Mouse (Mus musculus): ENCODE data around the gene 4930518I15Rik.
A peak's percentile ranks its signal among the peaks of the same experiment; 100 is the strongest.
"Not testable (repeated sequence)": the region's sequence is repeated elsewhere in the genome, so short reads cannot be mapped to it uniquely, and the experiment has no call there.

Gene 4930518I15Rik

DNA sequence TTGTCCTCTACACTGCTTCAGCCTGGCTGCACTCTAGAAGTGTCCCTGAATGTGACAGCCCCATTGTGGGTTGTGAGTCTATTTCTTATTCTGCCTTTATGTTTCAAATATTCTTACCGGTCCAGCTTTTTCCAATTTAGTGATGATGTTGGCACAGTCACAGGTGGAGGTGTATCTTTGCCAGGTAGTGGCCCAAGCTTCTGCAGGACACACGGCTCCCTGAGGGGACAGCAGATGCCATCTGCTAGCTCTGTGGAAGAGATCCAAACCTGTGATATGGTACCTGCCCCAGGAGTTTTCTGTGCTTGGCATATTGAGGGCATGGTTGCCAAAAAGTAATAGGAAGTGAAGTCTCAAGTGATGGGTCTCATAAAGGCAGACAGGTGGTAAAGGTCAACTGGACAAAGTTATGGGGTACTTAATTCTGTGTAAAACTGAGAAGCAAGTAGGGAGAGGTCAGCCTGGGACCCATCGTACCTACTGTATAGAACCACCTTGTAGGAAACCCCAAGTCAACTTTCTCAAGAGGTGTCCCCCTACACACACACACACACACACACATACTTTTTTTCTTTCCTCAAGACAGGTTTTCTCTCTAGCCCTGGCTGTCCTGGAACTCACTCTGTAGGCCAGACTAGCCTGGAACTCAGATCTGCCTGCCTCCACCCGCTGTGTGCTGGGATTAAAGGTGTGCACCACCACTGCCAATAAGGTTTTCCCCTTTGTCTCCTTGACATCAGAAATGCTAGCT lies 17.2 kb upstream of the 4930518I15Rik start:
- DNase-seq = no peak

DNA sequence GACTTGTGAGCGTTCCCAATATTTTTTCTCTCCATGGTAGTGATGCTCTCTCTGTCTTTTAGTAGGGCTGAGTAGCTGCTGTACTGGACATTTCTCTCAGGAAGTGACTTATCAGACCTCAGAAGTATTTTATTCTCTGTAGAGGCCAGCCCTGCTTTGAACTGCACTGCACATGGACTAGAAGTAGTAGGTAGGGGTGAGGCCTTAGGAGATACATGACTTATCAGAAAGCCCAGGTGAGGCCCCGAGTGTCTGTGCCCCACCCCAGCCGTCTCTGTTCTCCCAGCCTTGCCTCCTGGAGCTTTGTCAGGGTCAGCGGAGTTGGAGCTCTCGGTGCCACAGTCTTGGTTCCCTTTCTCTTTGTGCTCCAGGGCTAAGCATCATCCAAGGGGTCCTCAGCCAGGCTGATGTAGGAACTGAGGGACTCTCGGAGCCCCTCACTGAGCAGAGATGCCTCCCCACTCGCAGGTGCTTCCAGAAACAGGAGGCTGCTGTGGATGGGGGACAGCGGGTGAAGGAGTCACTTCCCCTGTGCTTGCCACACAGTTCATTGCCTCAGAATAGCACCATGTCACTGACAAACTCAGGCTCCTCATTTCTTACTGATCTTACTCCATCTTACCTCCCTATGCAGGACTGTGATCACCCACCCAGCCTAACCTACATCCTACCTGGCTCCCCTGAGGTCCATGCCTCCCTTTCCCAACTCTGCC lies 16.5 kb upstream of the 4930518I15Rik start:
- no peak for DNase-seq

GRCm38 (mm10) chr2:156873629-156874028 lies 15.9 kb upstream of the 4930518I15Rik start:
- peak in 1 of 2 experiments; percentile 48 for DNase-seq

DNA sequence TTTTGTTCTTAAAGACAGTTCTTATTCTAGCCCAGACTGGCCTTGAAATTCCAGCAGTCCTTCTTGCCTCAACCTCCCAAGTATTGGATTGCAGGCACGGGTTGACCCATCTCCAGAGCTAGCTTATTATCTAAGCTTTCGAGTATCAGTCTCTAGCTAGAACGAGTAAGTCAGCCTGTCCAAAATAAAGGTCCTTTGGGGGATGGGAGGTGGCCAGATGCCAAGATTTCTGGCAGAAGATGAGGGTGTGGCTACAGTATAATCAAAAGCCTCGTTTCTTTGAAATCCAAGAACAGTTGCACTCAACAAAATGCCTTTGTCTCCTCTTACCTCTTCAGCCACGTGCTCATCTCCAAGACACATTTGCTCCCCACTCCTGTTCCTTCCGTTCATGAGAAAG lies 12.8 kb upstream of the 4930518I15Rik start:
- DNase-seq = no peak

- no peak for DNase-seq
These were observed 11.8 kb upstream of the 4930518I15Rik start for GRCm38 (mm10) chr2:156869554-156869953.

DNA sequence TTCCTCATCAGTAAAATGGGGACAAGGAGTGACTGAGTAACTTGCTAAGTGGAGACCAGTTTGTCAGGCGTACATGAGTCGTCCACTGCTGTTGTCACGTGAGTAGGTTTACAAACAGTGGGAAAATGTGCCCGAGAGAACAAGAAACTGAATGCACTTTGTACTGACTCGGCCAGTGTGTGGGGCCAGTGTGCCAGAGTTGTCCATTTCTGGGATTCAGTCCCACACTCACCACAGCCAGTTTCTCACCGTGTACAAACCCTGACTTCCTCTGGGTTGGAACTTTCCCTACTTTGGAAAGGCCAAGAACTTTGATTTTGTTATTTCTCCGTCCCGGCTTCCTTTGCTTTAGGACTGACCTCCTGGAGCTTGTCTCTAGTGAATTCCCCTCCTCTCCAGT lies 11.2 kb upstream of the 4930518I15Rik start:
- no peak for DNase-seq

DNA sequence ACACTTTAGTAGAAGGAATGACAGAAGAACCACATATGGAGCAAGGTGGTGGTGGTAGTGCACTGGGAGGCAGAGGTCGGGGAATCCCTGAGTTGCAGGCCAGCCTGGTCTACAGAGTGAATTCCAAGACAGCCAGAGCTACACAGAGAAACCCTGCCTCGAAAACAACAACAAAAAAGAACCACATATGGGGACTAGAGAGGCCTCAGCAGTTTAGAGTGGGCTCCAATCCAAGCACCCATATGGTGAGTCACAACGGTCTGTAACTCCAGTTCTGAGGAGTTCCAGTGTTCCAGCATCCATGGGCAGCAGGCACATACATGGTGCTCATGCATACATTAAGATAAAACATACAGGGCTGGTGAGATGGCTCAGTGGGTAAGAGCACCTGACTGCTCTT lies 6.7 kb upstream of the 4930518I15Rik start:
- DNase-seq = no peak

GRCm38 (mm10) chr2:156863487-156864160 lies 5.9 kb upstream of the 4930518I15Rik start:
- peak; percentile 31 to 33 for DNase-seq

- DNase-seq = peak; percentile 97
These were observed 5.2 kb upstream of the 4930518I15Rik start, which contains the start of gene Rab5if for GRCm38 (mm10) chr2:156862772-156863486. TSS of gene Rab5if (plus strand) at chr2:156863128.

DNA sequence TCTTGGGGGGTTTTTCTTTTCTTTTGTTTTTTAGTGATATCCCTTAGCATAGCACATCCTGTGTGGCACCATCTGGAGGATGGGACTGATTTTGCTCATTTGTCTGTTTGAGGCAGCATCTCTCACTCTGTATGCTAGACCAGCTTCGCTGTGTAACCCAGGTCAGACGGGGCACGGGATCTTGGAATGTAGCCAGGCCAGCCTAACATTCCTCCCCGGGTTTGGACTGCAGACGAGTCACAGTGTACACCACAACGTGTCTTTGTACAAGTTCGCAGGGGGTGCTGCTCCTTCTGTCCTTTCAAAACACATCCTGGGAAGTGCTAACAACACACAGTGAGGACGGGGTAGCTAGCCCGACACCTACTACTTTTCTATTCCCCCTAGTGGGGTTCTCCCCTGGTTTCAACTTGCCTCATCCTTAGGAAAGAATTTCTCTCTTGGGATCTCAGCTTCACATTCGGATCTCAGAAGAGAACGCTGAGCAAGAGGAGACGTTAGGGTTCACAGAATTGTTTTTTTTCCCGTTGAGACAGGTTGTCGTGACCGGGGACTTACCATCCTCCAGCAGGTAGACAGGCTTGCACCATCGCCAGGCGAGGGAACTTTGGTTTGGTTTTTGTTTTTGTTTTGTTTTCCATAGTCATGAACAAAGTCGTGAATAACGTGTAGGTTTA lies 4.4 kb upstream of the 4930518I15Rik start:
- peak in 1 of 2 experiments; percentile 18 for DNase-seq

DNA sequence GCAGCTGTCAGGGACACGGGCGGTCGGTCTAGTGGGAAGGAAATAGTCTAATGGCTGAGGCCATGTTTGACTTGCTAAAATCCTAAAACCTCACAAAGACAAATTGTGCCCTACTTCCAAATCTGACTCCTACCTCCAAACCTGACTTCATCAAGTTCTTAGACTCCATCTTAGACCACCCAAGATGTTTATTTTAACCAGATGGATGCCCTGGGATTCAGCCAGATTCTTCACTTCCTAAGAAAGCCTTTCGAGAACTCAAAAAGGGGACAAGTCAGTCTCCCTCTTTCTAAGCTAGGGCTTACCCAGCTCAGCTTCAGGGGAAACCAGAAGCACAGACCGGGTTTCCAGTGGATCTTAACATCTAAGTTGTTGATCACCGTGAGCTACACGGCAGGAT lies 925 bp upstream of the 4930518I15Rik start:
- no peak for DNase-seq

DNA sequence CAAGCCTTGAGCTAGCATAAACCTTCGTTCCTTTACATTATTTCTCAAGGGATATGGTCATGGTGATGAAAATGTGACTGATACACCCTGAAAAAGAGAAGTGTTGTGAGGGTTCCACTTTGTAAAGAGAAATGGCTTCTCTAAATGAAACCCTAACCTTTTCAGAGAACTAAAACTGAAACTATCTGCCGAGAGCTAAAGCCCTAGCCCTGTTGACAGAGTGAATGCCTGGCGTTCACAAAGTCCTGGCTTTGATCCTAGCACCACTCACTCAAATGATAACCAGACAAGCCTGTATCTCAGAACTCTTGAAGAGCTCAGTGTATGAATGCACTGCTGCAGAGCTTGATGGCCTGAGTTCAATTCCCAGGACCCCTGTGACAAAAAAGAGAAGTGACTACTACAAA lies 358 bp downstream of the 4930518I15Rik start:
- peak in 1 of 2 experiments; percentile 9 for DNase-seq

- DNase-seq = no peak
These were observed 1.4 kb downstream of the 4930518I15Rik start for GRCm38 (mm10) chr2:156856311-156856710.

DNA sequence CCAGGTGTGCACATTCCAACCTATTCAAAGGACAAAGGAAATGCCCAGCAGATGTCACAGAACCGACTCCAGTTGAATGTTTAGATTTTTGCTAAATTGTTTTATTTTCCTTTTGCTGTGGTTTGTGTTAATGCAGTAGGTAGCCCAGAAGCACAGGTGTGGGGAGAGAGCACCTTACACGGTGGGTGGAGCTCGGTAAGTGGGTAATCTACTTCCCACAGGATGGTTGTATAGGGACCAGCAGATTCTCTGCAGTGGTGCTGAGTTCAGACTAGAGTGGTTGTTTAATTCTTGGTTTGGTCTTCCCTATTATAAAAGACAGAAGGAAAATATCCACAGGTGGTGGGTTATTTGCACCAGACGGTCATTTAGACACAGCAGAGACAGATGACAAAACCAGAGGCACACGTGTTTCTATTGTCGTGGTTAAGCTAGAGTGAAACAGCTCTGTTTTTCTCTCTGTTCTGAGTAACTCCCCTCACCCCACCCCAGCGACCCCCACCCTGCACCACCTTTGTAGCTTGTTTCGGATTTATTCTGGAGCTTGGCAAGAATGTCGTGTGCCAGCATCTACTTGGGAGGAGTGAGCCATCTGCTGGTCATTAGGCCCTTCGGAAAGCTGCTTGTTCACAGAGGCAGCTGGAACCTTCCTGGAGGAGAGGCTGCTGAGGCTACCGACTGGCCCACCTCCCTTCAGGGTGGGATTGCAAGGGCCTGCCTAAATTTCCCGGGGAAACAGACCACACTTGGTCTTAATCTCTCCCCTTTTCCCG lies 3.6 kb downstream of the 4930518I15Rik start:
- not testable (repeated sequence) for DNase-seq

DNA sequence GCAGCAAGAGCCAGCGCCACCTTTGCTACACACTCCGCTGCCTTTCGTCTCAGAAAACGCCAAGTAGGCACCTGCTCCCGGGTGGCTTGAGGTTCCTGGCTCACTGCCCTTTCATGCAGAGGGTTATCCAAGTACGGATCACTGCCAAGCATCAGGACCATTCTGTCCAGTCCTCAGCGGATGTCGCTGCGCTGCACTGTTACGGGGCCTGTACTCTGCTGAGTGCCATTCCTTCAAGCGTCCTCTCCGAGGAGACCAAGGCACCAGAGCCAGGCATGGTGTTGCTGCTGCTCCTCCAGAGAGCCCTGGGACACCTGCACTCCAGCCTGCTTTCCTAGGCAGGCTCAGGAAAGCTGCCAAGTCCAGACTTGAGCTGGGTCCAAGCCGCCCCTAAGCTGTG lies 4.2 kb downstream of the 4930518I15Rik start:
- DNase-seq = not testable (repeated sequence)

DNA sequence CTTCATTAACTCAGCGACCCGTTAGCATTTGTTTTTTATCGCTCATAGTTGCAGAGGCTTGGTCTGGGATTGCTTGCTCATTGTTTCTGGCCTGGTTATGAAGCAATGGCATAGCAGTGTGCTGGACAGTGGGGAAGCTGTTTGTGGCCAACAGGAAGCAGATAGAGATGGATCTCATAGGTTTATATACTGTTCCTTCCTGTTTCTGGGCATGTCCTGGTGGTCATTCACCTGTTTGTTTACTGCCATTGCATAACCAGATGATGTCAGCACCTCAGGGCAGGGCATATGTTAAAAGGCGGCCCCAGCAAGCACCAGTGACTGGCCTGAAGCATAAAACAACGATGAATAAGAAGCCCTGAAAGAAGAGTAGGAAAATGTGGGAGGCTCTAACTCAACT lies 7.2 kb downstream of the 4930518I15Rik start:
- DNase-seq = no peak

DNA sequence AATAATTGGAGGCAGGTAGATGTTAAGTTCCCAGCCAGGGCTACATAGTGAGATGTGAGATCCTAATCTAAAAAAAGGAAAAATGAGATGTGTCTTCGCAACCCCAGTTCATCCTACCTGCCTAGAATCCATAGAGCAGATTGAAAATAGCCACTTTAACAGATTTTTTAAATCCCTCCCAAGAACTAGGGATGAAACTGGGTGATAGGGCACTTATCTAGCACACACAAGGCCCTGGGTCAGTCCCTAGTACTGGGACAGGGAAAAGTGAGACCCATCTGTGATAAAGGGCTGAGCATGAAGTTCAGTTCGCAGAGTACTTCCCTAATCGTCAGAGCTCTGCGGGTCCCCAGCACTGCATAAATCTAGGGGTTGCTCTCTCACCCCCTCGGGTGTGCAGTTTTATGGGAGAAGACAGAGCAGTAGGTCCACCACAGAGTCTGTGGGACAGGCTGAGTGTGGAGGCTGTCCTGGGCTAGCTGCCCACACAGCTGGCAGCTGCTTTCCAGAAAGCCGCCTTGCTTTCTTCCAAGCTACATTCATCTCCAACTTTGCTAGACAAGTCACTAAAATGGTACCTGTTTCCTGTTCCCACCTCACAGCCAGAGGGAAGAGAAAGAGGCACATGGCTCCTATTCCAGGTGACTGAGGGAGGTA lies 9.1 kb downstream of the 4930518I15Rik start:
- no peak for DNase-seq

GRCm38 (mm10) chr2:156847653-156848052 lies 10.1 kb downstream of the 4930518I15Rik start:
- no peak for DNase-seq

GRCm38 (mm10) chr2:156844715-156845114 lies 13.0 kb downstream of the 4930518I15Rik start:
- DNase-seq = no peak

DNA sequence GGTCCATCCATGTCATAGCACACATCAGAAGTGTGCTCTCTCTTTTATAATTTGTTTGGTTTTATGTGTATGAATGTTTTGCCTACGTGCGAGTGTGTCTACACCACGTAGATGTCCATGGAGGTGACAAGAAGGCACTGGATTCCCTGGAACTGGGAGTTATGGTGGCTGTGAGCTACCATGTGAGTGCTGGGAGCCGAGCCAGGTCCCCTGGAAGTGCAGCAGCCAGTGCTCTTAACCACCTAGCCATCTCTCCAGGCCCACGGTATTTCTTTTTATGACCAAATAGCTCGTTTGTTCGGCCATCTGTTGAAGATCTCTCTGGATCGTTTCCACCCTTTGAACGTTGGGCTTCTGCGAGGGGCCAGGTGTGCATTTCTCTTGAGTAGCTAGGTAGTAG lies 14.4 kb downstream of the 4930518I15Rik start:
- DNase-seq = no peak

DNA sequence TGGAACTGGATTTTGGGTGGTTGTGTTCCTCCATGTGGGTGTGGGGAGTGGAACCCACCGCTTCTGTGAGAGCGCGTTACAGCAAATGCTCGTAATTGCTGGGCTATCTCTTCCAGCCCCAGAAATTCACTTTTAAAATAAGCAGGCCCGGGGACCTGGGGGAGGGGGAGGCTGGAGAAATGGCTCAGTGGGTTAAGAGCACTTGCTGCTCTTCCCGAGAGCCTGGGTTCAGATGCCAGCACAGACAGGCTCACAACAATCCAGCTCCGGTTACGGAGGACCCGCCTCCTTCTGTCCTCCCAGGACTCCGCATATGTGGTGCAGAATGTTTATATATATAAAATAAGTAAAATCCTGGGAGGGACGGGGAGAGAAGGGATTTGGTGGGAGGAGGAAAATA lies 15.0 kb downstream of the 4930518I15Rik start:
- no peak for DNase-seq

All from spleen, adult 18-20 months (tissue).